Mouse (Mus musculus) lung, adult 2 months (tissue): ENCODE measurements around the gene E130308A19Rik.

ENCODE experiments used
- CTCF ChIP-seq: fragments of 200-500 bp; IDR thresholded peaks from 2 replicates; pipeline ENCODE4 v1.5.1; 2011; ENCODE audit warnings: mild to moderate bottlenecking, low read length, control low read depth; ENCODE audit not compliant: insufficient read depth
- POLR2A ChIP-seq: fragments of 200-500 bp; IDR thresholded peaks from 2 replicates; pipeline ENCODE4 v1.6.1; 2011; ENCODE audit warnings: low read depth, mild to moderate bottlenecking, control low read depth, low read length, borderline replicate concordance; ENCODE audit errors: extremely low read depth

DNA sequence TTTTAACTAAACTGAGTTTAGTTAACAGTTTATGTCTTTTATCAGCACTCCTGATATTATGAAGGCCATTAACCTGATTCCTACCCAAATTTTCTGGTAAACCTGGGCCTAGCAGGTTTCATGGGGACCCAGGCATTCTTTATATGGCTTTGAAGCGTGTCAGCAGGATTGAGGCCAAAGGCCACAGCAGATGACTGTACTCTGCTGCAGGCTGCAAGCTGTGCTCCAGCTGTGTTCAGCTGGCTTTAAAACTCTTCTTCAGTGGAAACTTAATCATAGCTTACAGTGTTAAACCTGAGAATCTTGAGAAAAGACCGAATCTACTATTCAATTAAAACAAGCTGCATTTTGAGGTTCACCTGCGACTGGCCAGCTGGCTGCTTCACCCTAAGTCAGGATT lies 71.9 kb downstream of the E130308A19Rik start:
- TF ChIP-seq CTCF (no peak), POLR2A (no peak)
